25 mouse cellular contexts compared by ENCODE assay signal in the genomic region with DNA sequence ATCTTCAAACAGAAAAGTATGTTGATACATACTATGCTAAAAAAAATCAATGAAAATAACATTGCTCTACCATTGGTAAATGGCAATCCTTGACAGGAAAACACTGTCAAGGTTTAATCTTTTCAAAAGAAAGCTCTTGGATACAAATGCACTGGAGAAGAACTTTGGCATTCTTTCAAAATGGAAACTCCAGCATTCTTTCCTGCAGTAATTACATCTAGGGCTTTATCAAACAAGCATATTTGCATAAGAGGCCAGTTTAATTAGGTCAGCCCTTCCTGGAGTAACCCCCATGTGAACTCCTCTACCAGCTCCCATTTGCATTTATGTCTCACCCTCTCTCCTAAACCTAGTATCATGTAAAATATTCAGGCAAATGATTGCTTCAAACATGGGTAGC.
"Had no signal": no experiment of that assay in that cellular context is flagged by ENCODE, and none has a peak within 500 bp of the region (broad histone marks: within the 10 kb centered on the region; RNA-seq: fewer than 3 reads in every experiment).

No protein-coding gene starts in this region.

- H3K9me3 ChIP-seq: heart, embryonic 13.5 days; heart, embryonic 15.5 days; hindbrain, embryonic 13.5 days; hindbrain, embryonic 15.5 days; limb, embryonic 13.5 days; limb, embryonic 15.5 days; liver, embryonic 12.5 days had no signal

- DNase-seq: gastrocnemius, postnatal 14 days; gastrocnemius, postnatal 36 days; heart, adult 11 months; heart, adult 2 months; heart, postnatal 14 days; heart, postnatal 36 days; kidney, adult 11 months; kidney, adult 2 months; kidney, postnatal 10 days; kidney, postnatal 25 days; kidney, postnatal 4 days; left cerebral cortex, postnatal 4 days had no signal

- H3K4me1 ChIP-seq: heart, embryonic 13.5 days; heart, embryonic 15.5 days; limb, embryonic 13.5 days; limb, embryonic 15.5 days; liver, embryonic 12.5 days had no signal

- H3K4me2 ChIP-seq: heart, embryonic 11.5 days; heart, embryonic 13.5 days; heart, embryonic 15.5 days; hindbrain, embryonic 13.5 days; hindbrain, embryonic 15.5 days; limb, embryonic 13.5 days; limb, embryonic 15.5 days; liver, embryonic 12.5 days had no signal

- H3K4me3 ChIP-seq: heart, adult 2 months; heart, embryonic 13.5 days; heart, embryonic 15.5 days; hindbrain, embryonic 13.5 days; hindbrain, embryonic 15.5 days; layer of hippocampus, adult 2 months; left cerebral cortex, adult 2 months; limb, embryonic 13.5 days; limb, embryonic 15.5 days; liver, embryonic 12.5 days had no signal

- H3K9ac ChIP-seq: heart, embryonic 13.5 days; heart, embryonic 15.5 days; hindbrain, embryonic 13.5 days; hindbrain, embryonic 15.5 days; limb, embryonic 13.5 days; limb, embryonic 15.5 days; liver, embryonic 12.5 days; liver, embryonic 14.5 days had no signal

- ATAC-seq: hindbrain, postnatal 0 days; intestine, embryonic 16.5 days; liver, embryonic 12.5 days had no signal

- H3K27ac ChIP-seq: heart, adult 2 months; heart, embryonic 13.5 days; heart, embryonic 15.5 days; hindbrain, embryonic 13.5 days; hindbrain, embryonic 15.5 days; hindbrain, postnatal 0 days; layer of hippocampus, adult 2 months; left cerebral cortex, adult 2 months; limb, embryonic 13.5 days; limb, embryonic 15.5 days; liver, embryonic 12.5 days; liver, embryonic 14.5 days had no signal

- H3K36me3 ChIP-seq: heart, embryonic 13.5 days; heart, embryonic 15.5 days; hindbrain, embryonic 13.5 days; hindbrain, embryonic 15.5 days; limb, embryonic 13.5 days; limb, embryonic 15.5 days; liver, embryonic 12.5 days had no signal

- H3K27me3 ChIP-seq: heart, embryonic 13.5 days; heart, embryonic 15.5 days; hindbrain, embryonic 13.5 days; hindbrain, embryonic 15.5 days; limb, embryonic 13.5 days; limb, embryonic 15.5 days; liver, embryonic 12.5 days had no signal
